Mouse (Mus musculus) erythroblast, embryonic 14.5 days (primary cell): ENCODE results near the gene Cacna1g.

Experiments used
- GATA1 ChIP-seq: IDR thresholded peaks from 2 replicates; pipeline ENCODE4 v1.6.1; 2012; ENCODE audit warnings: low read length, inconsistent platforms, mixed read lengths
- TAL1 ChIP-seq: IDR thresholded peaks from 3 replicates; pipeline ENCODE4 v1.6.1; 2012; ENCODE audit warnings: low read length, inconsistent platforms, mixed read lengths

DNA sequence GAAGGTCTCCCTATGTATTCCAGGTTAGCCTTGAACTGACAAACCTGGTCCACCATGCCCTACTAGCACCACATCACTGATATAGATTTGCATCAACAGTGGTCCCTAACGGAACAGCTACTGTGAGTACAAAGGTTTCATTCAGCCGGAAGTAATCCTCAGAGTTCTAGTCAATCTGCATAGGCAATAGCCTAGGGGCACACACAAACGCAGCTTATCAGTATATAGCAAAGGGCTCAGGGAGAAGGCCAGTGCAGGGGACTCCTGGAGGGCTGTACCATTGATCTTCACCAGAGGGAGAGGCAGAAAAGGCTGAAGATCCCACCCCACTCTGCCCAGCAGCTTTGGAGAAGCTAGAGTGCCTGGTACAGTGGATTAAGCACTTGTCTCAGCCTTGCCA, 27.0 kb downstream of the Cacna1g start:
- TF ChIP-seq GATA1 = no peak
- no peak for TF ChIP-seq TAL1
